Mouse (Mus musculus): ENCODE measurements at regions not wholly inside any gene's neighbourhood (a gene's known extent, or its start where the extent isn't known, plus 50 kb on each side); places are given as distances from the start of the nearest gene placed in this dataset.
"Not testable (repeated sequence)": the region's sequence is repeated elsewhere in the genome, so short reads cannot be mapped to it uniquely, and the experiment has no call there.

DNA sequence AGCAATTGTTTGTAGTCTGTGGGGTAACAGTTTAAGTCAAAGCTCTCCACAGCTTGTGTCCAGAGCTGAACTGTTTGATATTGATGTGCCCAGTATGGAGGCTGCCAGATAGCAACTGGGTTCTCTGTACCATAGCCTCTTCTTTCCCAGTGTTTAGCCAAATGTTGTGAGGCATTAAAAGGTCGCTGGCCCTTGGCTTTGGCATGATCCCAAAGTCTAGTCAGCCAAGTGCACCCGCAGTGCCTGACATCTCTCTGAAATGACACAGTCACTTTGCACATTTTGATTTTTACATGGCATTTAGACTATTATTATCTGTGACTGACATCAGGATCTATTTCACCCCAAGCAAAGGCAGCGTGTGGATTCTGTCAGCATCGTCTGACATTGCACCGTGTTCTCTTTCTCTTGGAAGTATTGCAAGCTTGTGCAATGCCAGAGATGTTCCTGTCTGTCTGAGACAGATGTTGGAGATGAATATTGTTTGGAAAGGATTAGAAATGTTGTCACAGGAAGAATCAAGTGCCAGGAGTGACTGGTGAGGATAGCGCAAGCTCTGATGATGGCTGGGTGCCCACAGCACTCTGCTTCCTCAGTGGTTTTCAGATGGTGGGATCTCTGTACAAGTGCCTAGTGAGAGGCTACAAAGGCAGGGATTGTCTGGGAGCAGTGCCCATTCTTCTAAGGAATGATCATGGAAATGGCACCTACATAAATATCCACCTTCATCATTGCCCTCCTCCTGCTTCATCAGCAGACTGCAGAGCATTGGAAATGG lies 289.3 kb upstream of the Shh start:
- DNase-seq = peak; percentile 38 to 42

DNA sequence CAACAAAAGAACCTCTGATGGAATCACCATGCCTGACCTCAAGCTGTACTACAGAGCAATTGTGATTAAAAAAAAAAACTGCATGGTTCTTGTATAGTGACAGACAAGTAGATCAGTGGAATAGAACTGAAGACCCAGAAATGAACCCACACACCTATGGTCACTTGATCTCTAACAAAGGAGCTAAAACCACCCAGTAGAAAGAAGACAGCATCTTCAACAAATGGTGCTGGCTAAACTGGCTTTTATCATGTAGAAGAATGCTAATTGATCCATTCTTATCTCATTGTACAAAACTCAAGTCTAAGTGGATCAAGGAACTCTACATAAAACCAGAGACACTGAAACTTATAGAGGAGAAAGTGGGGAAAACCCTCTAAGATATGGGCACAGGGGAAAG lies 284.8 kb upstream of the Shh start:
- not testable (repeated sequence) for DNase-seq

DNA sequence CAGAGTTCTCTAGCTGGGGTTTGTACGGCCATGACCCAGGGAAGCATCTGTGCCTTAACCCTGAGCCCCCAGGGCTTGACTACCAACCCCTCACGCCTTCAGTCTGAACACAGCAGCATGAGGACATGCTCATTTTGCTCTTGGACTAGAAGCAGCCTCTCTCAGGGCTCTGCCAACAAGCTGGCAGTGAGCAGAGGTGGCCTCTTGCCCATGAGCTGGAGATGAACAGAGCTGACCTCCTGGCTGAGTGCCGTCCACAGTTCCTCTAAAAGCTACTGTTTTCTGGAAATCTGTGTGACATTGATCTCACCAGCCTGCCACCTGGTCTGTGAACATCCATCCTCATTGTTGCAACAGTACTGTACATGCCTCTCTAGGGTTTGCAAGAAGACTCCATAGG lies 267.7 kb upstream of the Shh start:
- DNase-seq = peak in 1 of 2 experiments; percentile 31

DNA sequence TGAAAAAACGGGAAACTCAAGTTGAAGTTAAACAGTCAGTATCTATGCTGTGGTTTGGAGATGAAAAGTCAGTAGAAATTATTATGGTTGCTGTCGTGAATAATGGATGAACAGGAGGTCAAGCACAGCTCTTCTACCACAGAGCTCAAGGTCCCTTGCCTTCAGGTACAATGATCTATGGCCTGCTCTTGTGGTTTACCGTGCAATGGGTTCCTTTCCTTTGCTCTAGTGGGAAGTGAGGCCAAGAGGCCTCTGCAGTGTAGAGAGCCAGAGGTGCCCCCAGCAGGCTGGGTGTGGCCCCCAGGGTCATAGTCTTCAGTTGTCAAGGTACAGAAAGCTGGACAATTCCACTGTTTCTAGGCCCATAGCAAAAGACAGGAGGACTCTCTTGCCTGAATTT lies 255.0 kb upstream of the Shh start:
- peak; percentile 7 to 8 for DNase-seq

DNA sequence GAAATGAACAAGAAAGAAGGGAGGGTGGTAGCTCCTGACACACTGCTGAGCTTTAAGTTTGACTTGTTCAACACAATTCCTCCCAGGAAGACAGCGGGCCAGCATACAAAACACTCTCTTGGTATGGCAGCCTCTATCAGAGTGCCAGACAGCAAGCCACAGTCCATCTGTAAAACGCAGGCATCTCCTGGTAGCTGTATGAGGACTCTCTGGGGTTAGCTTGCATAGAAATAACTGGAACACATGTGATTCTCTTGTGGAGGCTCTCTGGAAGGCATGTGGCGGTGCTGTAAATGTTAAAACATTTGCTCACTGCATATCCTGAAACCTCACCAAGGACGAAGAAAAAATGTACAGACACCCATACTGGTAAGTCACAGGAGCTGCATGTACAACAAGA lies 247.9 kb upstream of the Shh start:
- DNase-seq = no peak

DNA sequence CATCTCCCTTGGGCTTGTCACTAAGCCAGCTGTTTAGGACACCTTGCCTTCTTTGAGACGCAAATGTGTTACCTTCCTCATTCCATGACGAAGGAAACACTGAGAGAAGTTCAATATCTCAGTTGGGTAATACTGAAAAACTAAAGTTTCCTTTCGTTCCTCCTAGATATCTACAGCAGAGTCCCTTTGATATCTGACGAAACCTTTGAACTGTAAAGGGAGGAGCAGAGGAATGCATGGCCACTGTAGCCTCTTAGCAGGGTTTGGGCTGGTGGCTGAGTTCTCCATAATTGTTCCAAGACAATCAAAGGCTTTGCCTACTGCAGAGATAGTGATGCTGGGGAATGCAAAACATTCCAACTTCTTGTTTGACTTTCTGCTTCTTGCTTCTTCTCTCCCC lies 243.5 kb upstream of the Shh start:
- no peak for DNase-seq

DNA sequence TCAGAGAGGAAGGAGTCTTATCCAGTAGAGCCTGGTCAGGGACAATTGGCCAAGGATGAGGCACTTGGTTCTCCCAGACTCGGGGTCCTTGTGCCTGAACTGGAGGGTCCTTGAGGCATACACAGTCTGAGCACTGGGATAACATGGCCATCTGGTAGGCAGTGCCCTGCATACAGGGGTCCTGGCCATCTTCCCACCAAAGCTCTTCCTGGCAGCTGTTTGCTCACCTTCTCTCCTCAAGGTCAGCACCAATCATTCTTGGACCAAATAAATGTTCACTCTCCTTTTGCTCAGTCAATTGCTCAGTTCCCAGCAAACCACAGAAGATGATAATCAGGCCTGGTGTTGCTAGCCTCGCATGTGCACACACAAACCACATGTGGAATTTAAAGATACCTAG lies 242.6 kb upstream of the Shh start:
- no peak for DNase-seq

DNA sequence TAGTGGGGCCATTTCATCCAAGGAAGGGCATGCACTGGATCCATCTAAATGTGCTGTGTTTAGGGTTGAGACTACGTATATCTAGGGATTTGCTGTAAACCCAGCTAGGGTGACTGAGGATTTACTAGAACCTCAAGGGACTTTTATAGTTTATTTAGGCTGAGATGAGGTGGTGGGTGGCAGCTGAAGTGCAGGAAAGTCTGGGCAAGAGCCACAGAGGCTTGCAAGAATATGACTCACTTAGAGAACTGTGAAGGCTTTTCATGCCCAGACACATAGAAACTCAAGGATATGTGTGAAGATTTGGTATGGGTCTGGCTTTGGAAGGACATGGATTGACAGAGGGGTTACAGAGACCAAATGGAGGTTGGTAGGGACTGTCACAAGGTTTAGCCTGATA lies 237.3 kb upstream of the Shh start:
- DNase-seq = no peak

DNA sequence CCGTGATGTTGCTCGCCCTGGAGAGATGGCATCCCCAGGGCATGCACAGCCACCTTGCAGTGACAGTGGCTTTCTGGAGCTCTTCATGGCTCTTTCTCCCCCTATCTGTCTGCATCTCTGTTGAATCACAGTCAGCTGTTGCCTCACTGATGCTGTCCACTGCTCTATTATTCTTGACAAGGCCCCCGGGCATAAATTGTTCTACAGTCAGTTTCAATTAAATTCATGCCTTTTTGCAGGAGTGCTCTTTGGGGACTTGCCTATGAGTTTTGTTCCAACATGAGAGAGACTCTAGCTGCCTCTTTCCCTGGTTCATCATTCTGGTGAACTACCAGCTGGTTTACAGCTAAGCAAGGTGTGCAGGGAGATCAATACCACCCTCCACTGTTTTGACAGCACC lies 229.9 kb upstream of the Shh start:
- DNase-seq = no peak

DNA sequence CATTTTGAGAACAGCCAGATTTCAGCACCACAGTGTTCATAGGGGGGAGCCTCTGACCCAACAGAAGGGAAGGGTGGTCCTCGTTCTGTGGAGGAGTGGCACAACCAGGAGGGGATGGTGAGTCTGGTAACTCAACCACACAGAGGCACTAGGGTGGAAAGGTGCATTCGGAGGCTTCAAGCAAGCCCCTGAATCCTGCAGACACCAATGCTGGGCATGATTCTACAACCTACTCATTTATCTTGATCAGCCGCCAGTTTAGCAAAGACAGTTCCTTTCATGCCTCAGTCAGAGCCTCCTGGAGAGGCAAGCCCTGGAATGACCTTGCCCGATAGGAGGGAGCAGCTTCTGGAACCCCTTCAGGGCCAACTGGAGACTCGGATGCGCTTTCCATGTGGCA lies 223.1 kb upstream of the Shh start:
- peak in 1 of 2 experiments; percentile 17 for DNase-seq

DNA sequence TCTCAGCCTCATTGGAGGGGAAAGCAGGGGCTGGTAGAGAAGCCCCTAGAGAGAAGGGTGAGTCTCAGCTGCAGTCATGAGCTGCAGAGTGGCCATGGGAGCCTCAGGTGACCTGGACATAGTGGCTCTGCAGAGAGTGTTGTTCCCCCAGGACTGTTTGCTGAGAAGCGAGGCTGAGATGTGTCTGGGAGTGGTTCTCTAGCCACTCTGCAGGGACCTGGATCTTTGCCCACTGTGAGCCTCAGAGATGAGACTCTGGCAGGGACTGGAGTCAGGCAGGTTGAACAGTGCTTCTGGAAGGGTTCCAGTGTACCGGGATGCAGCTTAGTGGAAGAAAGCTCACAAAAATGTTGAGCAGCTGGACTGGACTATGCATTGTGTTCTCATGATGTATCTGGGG lies 222.6 kb upstream of the Shh start:
- DNase-seq = peak; percentile 43 to 44

DNA sequence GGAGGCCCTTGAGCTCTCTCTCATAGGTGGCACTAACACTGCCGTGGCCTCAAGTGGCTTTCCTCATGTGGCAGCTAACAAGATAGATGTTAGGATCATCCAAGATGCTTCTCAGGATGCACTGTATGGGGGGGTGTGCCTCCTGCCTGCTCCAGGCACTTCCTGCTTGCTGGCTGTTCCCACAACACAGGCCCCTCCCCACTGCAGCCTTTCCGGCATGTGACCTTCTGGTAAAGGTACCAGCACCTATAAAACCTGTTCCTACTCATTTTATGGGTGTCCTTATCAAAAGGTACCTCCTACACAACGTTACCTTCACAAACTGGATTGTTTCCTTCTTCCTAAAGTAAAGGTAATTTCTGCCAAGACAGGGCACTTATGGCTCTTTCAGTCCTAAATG lies 222.1 kb upstream of the Shh start:
- DNase-seq = no peak

DNA sequence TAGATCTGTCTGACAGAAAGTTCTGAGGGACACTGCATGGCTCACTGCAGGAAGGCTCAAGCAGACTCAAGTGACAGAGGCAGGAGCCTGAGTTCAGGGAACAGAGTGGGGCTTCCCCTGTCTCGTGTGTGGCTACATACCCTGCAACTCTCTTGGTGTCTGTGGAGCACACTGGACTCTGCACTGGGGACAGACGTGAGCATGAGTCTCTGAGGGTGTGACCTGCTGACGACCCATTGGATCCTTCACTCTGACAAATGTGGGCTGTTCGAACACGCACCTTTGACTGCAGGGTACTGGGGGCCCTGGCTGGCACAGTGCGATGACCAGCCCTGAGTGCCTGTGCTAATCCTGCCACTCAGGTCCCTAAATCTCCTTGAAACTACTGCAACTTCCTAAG lies 215.8 kb upstream of the Shh start:
- no peak for DNase-seq

DNA sequence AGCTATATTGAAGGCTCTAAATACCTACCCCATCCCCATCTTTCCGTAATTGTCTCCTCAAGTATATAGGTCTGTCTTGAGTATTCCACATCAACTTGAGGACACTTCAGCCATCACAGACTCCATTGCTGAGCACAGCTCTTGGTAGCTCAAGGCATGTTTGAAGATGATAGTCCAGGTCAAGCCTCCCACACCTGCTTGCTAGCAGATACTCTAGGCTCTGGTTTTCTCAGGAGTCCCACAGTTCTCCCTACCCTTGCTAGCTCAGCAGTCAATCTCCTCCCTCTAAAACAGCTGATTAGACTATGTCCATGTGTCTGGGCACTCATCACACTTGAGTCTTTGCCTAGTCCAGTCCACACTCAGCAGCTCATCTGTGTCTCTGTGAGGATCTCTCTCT lies 213.3 kb upstream of the Shh start:
- no peak for DNase-seq

DNA sequence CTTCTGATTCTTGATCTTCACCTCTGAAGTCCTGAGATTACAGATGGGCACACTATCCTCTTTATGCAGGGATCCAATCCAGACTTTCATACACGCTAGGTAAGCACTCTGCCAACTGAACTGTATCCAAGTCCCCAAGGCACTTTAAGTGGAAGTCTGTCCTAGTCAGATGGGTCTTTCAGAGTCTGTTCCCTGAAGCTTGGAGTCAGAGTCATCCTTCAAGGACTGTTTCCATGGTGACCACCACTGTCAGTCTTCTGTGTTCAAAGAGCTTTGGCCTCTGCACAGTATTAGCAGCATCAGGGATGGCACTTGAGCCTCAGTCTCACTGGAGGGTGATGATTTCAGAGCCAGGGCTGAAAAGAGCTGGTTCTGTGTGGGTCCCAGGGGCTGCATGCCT lies 212.7 kb upstream of the Shh start:
- peak; percentile 38 to 51 for DNase-seq

DNA sequence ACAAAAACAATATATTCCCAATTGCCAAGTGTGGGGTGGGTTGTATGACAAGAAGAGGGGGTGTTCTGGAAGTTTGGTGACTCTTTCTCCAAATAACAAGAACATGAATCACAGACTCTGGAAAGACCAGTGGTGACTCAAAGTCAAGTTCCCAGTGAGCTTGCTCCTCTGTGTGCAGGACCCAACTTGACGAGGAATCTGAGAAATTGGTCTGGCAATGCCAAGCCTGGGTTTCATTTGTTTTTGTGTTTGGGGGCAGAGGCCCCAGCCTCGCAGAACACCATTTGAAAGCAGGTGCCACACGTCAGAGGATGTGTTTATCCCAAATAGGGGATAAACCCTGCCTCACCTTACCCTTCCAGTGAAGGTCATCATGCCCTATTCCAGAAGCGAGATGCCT lies 163.1 kb upstream of the Shh start:
- no peak for DNase-seq

DNA sequence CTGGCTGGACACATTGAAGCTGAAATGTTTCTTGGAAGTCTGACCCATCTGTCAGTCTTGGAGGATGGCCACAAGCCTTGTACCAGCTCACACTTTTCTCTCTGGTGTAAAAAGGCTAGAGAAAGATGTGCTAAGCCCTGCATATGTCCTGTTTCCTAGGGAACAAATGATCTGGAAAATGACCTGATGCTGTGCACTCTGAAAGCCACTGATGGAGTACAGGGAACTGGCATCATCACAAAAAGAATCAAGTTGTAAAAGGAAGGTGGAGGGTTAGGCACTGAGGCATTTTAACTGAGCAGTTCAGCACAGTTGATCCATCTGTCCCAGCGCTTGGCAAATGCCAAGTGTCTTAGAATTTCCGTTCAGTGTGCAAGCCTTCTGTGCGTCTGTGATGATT lies 144.8 kb upstream of the Shh start:
- DNase-seq = no peak

DNA sequence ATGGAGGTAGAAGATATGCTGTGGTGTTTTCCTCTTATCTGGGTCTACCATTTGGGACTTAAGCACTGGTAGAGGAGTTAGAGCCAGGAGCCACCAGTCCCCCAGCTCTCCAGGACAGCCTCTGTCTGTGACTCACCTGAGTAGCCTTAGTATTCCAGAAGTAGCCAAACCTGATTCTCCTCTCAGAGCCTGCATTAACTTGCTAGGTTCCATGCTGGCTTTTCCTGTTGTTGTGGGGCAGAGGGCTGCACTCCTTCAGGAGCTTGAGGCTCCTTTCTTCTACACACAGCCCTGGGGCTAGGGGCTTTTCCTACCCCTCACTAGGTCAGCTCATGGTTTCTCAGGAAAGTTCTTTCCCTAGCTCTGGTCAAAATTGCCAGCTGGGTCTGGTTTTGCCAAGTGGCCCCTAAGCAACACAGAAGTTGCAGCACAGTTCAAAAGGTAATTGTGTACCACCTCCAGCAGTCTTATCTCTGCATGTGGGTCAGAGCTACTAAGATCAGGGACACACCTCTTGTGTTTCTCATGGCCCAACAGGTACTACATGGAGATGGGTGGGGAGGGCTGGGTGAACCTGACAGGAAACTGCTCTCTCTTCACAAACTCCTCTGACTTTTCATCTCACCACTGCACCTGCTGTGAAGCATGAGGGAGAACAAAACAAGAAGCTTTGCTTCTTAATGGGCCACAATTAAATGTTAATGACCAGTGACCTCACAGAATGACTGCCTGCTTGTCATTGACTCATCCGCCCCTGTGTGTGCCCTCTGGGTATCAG lies 129.7 kb upstream of the Shh start:
- DNase-seq = no peak

DNA sequence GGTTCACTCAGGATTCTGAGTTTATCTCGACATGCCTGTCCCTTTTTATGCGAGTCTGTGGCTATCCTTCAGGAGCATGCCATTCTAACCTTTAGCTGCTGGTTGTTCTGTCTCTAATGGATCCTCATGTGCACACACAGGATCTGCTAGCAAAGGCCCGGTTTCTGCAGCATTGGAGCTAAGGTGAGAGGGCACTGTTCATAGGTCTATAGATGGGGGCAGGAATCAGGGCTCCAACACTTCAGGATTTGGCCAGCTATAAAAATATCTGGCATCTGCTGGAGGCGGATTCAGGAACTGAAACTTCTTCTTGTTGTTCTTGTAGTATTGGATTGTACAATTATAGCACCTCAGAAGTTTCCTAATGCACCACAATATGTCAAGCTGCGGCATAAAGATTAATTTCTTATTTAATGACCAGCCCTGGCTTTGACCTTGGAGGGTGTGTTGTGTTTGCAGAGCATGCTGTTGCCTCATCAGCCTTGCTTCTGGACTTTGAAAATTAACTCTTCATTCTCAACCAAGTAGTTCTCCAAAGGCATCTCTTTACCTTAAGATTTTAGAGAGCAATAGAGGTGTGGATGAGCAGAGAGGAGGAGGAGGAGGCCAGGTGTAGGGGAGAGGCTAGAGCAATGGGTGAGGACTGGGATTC lies 104.4 kb upstream of the Shh start:
- peak; percentile 24 to 34 for DNase-seq

DNA sequence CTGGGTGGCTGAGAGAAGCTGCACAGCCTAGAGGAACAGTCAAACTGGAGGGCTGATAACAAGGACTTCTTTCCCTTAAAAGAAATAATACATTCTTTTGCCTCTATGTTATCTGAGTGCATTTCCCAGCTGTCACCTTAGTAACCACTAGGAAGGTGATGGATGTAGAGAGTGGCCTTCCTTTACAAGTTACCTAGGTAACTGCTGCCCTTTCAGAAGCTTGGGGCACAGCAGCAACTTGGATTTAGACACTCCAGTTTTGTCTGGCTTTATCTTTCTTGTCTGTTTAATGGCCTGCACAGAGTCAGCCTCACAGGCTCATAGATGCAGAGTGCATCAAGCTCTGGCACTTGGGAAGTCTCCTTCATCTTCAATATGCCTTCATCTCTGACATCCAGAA lies 101.4 kb upstream of the Shh start:
- peak in 1 of 2 experiments; percentile 16 for DNase-seq

DNA sequence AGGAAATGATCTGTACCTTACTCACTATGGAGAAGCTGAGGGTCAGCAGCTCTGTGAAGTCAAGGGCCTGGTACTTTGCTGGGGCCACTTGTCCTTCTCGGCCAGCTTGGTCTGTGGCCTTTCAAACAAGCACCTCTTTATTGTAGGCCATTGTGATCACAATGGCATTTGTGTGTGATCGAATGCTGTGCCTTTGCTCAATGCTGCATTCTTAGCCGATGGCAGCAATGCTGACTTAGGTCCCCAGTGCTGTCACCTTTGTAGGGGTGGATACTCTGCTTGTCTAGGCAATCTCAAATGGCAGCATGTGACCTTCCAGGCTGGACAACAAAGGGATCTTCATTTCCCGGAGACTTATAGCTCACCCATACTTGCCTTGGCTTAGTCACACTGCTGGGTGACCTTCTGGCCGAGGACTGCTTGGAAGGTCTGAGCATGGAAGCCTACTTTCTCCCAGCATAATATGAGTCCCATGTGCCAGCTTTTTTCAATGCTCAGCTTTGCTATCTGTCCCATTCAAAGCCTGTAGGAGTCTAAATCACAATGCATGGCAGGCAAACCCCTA lies 100.4 kb upstream of the Shh start:
- DNase-seq = peak; percentile 53 to 63

DNA sequence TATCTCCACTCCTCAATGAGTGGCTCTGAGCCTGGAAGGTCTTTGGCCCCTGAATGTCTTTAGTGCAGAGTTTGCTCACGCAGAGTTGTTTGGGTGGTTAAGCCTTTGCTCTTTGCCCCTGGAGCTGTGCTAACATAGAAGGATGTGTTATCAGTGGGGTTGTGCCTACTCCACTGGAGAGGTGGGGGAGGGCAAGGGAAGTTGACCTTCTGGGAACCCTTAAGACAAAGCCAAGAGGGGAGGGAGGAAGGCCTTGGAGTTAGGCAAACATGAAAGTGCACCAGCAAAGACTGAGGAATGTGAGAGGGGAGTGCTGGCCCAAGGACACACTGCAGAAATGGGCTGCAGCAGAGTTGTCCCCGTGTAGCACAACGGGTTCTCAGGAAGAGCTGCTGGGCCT lies 96.3 kb upstream of the Shh start:
- DNase-seq = peak in 1 of 2 experiments; percentile 52

DNA sequence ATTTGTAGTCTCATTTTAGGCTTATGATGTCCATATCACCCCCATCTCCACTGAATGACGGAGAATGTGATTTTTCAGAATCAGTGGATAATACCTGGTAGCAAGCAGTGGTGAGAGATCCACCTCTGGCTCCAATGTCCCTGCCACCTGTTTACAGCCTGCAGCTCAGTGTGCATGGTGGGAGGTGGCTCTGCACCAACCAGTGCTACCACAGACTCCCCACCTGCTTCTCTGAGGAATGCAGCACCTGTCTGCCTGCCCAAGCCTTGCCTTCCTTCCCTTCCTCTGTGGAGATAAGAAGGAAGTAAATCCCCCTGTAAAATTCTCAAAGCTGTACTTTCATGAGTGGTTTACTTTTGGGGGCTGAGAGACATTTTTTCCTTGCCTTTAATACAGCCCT lies 95.9 kb upstream of the Shh start:
- DNase-seq = no peak

Measured in adrenal gland, postnatal 36 days (tissue).